Mouse (Mus musculus): Measurements from ENCODE around the gene Syncrip. TPM values are rescaled to one million over a fixed set of nuclear protein-coding genes. Genes with fewer than 3 reads are reported as not detected.
A peak's percentile ranks its signal among the peaks of the same experiment; 100 is the strongest.

Syncrip gene
- polyA plus RNA-seq, 1 experiment from 2014 or later = 75.2 TPM

- Histone ChIP-seq H3K4me3 (ENCODE audit: low read depth, low read length) (peak overlapping the region; percentile 82), H3K9me3 (replicated peaks; ENCODE audit: control insufficient read depth, low read length, poor library complexity, severe bottlenecking) (no peaks in the 10 kb centered on the region), H3K4me2 (ENCODE audit: low read length) (peak overlapping the region; percentile 90), H3K36me3 (ENCODE audit: control insufficient read depth, insufficient read depth, low read length) (no peaks in the 10 kb centered on the region), H3K27ac (ENCODE audit: low read length) (peak overlapping the region; percentile 97), H3K27me3 (ENCODE audit: control insufficient read depth, insufficient read depth, low read depth, low read length) (no peaks in the 10 kb centered on the region), H3K9ac (ENCODE audit: low read depth, low read length) (peak overlapping the region; percentile 97), H3K4me1 (ENCODE audit: control insufficient read depth, insufficient read depth, low read length) (peaks cover 26% of the 10 kb centered on the region)
- under 1% methylated on average over 69 of the region's 69 CpGs for WGBS
- peak; percentile 89 for ATAC-seq
Measured at GRCm38 (mm10) chr9:88522569-88523334, 40.4 kb upstream of the Syncrip start.

DNA sequence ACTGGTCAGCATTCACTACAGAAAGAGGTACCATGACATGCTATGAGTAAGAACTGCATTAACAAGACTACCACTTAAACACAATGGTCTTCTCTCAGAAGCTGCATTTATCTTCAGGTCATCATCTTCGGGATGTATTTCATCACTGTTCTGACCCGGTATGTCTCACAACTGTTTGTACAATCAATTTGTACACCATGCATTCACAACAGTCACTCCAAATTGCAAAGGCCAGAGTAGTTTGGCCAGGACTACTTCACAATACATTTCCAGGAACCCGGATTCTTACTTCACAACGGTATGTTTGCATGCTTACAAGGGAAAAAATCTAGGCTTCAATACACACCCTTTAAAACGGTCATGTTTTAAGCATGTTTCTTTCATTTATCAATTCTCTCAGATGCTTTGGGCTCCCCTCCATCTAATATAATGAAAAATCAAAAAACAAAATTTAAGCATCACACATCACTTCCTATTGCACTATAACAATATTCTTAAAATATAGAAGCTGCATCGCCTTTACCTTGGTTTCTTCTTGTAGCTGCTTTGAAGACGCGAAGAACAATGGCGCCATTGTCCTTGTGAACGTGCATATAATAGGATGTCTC, 39.7 kb upstream of the Syncrip start:
- Histone ChIP-seq H3K36me3 (ENCODE audit: control insufficient read depth, insufficient read depth, low read length) (no peaks in the 10 kb centered on the region), H3K9me3 (replicated peaks; ENCODE audit: control insufficient read depth, low read length, poor library complexity, severe bottlenecking) (no peaks in the 10 kb centered on the region), H3K27ac (ENCODE audit: low read length) (peak overlapping the region; percentile 97), H3K9ac (ENCODE audit: low read depth, low read length) (peak overlapping the region; percentile 97), H3K4me1 (ENCODE audit: control insufficient read depth, insufficient read depth, low read length) (peaks cover 26% of the 10 kb centered on the region), H3K4me2 (ENCODE audit: low read length) (peak overlapping the region; percentile 84), H3K4me3 (ENCODE audit: low read depth, low read length) (peak overlapping the region; percentile 82), H3K27me3 (ENCODE audit: control insufficient read depth, insufficient read depth, low read depth, low read length) (no peaks in the 10 kb centered on the region)
- 0% methylated on average over 10 of the region's 10 CpGs for WGBS
- no peak for ATAC-seq

DNA sequence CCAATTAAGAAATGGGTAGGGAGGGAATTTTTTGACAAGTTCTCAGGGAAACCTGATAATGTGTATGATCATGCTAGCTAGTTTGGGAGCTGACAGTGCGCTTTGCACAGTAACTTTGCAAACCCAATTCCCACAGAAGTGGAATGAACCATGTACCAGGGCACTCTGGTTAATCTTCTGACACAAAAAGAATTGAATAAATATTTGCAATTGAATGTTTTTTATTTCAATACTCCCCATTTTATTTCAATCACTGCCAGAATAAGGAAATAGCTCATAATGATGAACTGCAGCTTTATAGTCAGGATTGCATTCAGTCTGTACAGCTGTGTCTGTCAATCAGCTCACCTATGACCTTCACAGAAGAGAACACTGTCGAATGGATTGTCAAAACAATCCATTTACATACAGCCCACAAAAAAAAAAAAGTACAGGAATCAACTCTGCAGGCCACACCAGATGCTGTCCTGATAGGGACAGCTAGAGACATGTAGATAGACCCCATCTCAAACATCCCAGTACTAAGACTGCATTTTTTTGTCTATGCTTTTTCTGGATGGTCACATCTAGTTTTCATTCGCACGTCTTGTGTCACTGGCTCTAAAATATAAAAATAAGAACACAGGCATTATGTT, 38.6 kb upstream of the Syncrip start:
- Histone ChIP-seq H3K4me1 (ENCODE audit: control insufficient read depth, insufficient read depth, low read length) (peaks cover 26% of the 10 kb centered on the region), H3K36me3 (ENCODE audit: control insufficient read depth, insufficient read depth, low read length) (no peaks in the 10 kb centered on the region), H3K9ac (ENCODE audit: low read depth, low read length) (peak overlapping the region; percentile 97), H3K9me3 (replicated peaks; ENCODE audit: control insufficient read depth, low read length, poor library complexity, severe bottlenecking) (no peaks in the 10 kb centered on the region), H3K4me2 (ENCODE audit: low read length) (peak overlapping the region; percentile 84), H3K27me3 (ENCODE audit: control insufficient read depth, insufficient read depth, low read depth, low read length) (no peaks in the 10 kb centered on the region), H3K4me3 (ENCODE audit: low read depth, low read length) (peak overlapping the region; percentile 82), H3K27ac (ENCODE audit: low read length) (peak overlapping the region; percentile 34; the same call in 1 of the 2 replicates)
- no peak for ATAC-seq
- WGBS = 22% methylated on average over 4 of the region's 4 CpGs

- Histone ChIP-seq H3K27me3 (ENCODE audit: control insufficient read depth, insufficient read depth, low read depth, low read length) (no peaks in the 10 kb centered on the region), H3K27ac (ENCODE audit: low read length) (no peak overlapping the region), H3K4me3 (ENCODE audit: low read depth, low read length) (peak overlapping the region; percentile 82), H3K9me3 (replicated peaks; ENCODE audit: control insufficient read depth, low read length, poor library complexity, severe bottlenecking) (no peaks in the 10 kb centered on the region), H3K9ac (ENCODE audit: low read depth, low read length) (no peak overlapping the region), H3K36me3 (ENCODE audit: control insufficient read depth, insufficient read depth, low read length) (no peaks in the 10 kb centered on the region), H3K4me2 (ENCODE audit: low read length) (peak overlapping the region; percentile 84), H3K4me1 (ENCODE audit: control insufficient read depth, insufficient read depth, low read length) (peaks cover 26% of the 10 kb centered on the region)
- ATAC-seq = no peak
- 26% methylated on average over 2 of the region's 2 CpGs for WGBS
Measured at GRCm38 (mm10) chr9:88520122-88520848, 37.9 kb upstream of the Syncrip start.

DNA sequence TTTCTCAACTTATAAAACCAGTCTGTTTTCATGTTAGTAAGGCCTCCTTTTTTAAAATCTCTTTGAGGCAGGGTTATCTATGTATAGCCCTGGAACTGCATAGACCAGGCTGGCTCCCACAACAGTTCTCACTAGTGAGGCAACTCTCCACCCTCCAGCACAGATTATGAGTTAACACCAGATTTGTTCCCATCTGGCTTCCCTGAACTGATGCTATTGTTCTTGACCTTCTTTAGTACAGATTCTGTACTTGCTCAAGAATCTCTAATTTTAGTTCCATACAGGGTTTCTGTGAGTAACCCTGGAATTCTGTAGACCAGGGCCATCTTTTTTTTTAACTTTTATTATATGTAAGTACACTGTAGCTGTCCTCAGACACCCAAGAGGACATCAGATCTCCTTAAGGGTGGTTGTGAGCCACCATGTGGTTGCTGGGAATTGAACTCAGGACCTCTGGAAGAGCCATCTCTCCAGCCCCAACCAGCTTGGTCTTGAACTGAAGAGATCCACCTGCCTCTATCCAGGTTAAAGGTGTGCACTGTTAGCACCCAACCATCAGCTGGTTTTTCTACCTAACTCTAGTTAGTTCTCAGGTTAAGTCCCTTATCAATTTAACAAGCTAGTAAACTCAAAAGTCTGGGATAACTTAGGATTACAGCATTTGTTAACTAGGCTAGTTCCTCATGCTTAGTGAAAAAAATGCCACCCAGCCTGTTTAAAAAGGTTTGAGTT, 37.2 kb upstream of the Syncrip start:
- ATAC-seq = no peak
- no peak overlapping the region for H3K4me3 ChIP-seq (ENCODE audit: low read depth, low read length)
- no peaks in the 10 kb centered on the region for H3K9me3 ChIP-seq (replicated peaks; ENCODE audit: control insufficient read depth, low read length, poor library complexity, severe bottlenecking)
- no peak overlapping the region for H3K27ac ChIP-seq (ENCODE audit: low read length)
- no peak overlapping the region for H3K4me2 ChIP-seq (ENCODE audit: low read length)
- H3K36me3 ChIP-seq (ENCODE audit: control insufficient read depth, insufficient read depth, low read length) = no peaks in the 10 kb centered on the region
- peaks cover 26% of the 10 kb centered on the region for H3K4me1 ChIP-seq (ENCODE audit: control insufficient read depth, insufficient read depth, low read length)
- no peaks in the 10 kb centered on the region for H3K27me3 ChIP-seq (ENCODE audit: control insufficient read depth, insufficient read depth, low read depth, low read length)
- H3K9ac ChIP-seq (ENCODE audit: low read depth, low read length) = no peak overlapping the region

DNA sequence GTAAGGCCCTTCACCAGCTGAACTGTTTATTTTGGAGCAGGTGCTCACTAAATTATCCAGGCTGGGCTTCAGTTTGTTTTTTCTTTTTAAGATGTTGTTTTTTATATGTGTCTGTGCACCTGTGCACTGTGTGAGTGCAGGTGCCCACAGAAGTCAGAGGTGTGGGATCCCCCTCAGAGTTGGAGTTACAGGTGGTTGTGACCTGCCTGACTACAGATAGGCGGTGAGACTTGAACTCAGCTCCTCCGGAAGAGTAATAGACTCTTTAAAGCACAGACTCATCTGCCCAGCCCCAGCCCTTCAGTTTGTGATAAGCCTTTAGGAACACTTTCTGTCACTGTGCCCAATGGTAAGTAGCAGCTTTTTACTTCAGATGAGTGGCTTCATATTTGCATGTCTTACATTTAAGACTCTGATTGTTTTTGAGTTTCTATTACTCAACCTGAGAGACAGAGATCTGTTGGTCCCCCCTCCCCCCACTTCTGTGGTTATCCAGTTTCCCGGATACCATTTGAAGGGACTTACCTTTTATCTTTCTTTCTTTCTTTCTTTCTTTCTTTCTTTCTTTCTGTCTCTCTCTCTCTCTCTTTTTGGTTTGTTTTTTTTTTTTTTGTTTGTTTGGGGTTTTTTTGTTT, 34.1 kb upstream of the Syncrip start:
- WGBS = 91% methylated on average over 3 of the region's 3 CpGs
- H3K4me2 ChIP-seq (ENCODE audit: low read length) = no peak overlapping the region
- no peak for ATAC-seq
- H3K36me3 ChIP-seq (ENCODE audit: control insufficient read depth, insufficient read depth, low read length) = no peaks in the 10 kb centered on the region
- no peak overlapping the region for H3K9ac ChIP-seq (ENCODE audit: low read depth, low read length)
- no peaks in the 10 kb centered on the region for H3K9me3 ChIP-seq (replicated peaks; ENCODE audit: control insufficient read depth, low read length, poor library complexity, severe bottlenecking)
- H3K4me3 ChIP-seq (ENCODE audit: low read depth, low read length) = no peak overlapping the region
- H3K27ac ChIP-seq (ENCODE audit: low read length) = no peak overlapping the region
- no peaks in the 10 kb centered on the region for H3K27me3 ChIP-seq (ENCODE audit: control insufficient read depth, insufficient read depth, low read depth, low read length)
- peaks cover 23% of the 10 kb centered on the region for H3K4me1 ChIP-seq (ENCODE audit: control insufficient read depth, insufficient read depth, low read length)

DNA sequence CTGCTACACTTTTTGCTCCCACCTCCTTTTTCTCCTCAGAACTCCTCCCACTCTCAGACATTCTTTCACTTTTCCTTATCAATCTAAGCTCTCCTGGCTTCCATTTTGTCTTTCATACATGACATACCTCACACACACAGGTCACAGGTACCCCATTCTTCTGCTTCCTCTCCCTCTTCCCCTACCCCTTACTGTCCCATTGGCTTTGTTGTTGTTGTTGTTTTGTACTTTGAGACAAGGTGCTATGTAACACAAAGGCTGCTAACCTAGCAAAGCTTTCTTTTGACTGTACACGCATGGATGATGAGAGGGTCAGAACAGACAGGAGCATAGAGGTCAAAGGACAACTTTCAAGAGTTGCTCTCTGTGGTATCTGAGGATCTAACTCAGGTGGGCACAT, 33.2 kb upstream of the Syncrip start:
- Histone ChIP-seq H3K4me3 (ENCODE audit: low read depth, low read length) (no peak overlapping the region), H3K27me3 (ENCODE audit: control insufficient read depth, insufficient read depth, low read depth, low read length) (no peaks in the 10 kb centered on the region), H3K36me3 (ENCODE audit: control insufficient read depth, insufficient read depth, low read length) (no peaks in the 10 kb centered on the region), H3K9me3 (replicated peaks; ENCODE audit: control insufficient read depth, low read length, poor library complexity, severe bottlenecking) (no peaks in the 10 kb centered on the region), H3K4me1 (ENCODE audit: control insufficient read depth, insufficient read depth, low read length) (peaks cover 17% of the 10 kb centered on the region), H3K9ac (ENCODE audit: low read depth, low read length) (no peak overlapping the region), H3K27ac (ENCODE audit: low read length) (no peak overlapping the region), H3K4me2 (ENCODE audit: low read length) (no peak overlapping the region)
- WGBS = 85% methylated on average over 1 of the region's 1 CpGs
- no peak for ATAC-seq

- no peaks in the 10 kb centered on the region for H3K4me1 ChIP-seq (ENCODE audit: control insufficient read depth, insufficient read depth, low read length)
- H3K27ac ChIP-seq (ENCODE audit: low read length) = no peak overlapping the region
- H3K4me3 ChIP-seq (ENCODE audit: low read depth, low read length) = no peak overlapping the region
- no peaks in the 10 kb centered on the region for H3K36me3 ChIP-seq (ENCODE audit: control insufficient read depth, insufficient read depth, low read length)
- WGBS = 91% methylated on average over 6 of the region's 6 CpGs
- no peaks in the 10 kb centered on the region for H3K27me3 ChIP-seq (ENCODE audit: control insufficient read depth, insufficient read depth, low read depth, low read length)
- ATAC-seq = no peak
- no peak overlapping the region for H3K4me2 ChIP-seq (ENCODE audit: low read length)
- H3K9ac ChIP-seq (ENCODE audit: low read depth, low read length) = no peak overlapping the region
- no peaks in the 10 kb centered on the region for H3K9me3 ChIP-seq (replicated peaks; ENCODE audit: control insufficient read depth, low read length, poor library complexity, severe bottlenecking)
Measured at GRCm38 (mm10) chr9:88501846-88502245, 19.5 kb upstream of the Syncrip start.

Data from midbrain, embryonic 16.5 days (tissue).